Mouse (Mus musculus) myocyte (in vitro differentiated cells): ENCODE data around the gene Tspan11. TPM values are rescaled to one million over a fixed set of nuclear protein-coding genes. Genes with fewer than 3 reads are reported as not detected.

Experiments
- H3K27me3 ChIP-seq: one replicate; pipeline ENCODE4 v1.6.1; 2011; ENCODE audit not compliant: control insufficient read depth, insufficient read depth, insufficient read length
- H3K36me3 ChIP-seq: one replicate; pipeline ENCODE4 v1.6.1; 2011; ENCODE audit not compliant: control insufficient read depth, insufficient read depth
- H3K4me2 ChIP-seq: one replicate; pipeline ENCODE4 v1.6.1; 2011; ENCODE audit warnings: low read depth, control low read depth
- H3K4me3 ChIP-seq: one replicate; pipeline ENCODE4 v1.5.1; 2011; ENCODE audit warnings: mild to moderate bottlenecking, control low read depth, moderate library complexity
- H3K79me2 ChIP-seq: one replicate; pipeline ENCODE4 v1.6.1; 2011; ENCODE audit not compliant: control insufficient read depth, insufficient read depth
- H3ac ChIP-seq: one replicate; pipeline ENCODE4 v1.6.1; 2011; ENCODE audit not compliant: control insufficient read depth, insufficient read length
- CEBPB ChIP-seq: IDR thresholded peaks from 2 replicates; pipeline ENCODE4 v1.6.1; 2011; ENCODE audit warnings: mild to moderate bottlenecking, moderate library complexity; ENCODE audit not compliant: poor library complexity, insufficient read depth, severe bottlenecking
- E2F4 ChIP-seq: IDR thresholded peaks from one replicate; pipeline ENCODE4 v1.6.1; 2011; ENCODE audit warnings: mild to moderate bottlenecking, control low read depth, moderate library complexity; ENCODE audit not compliant: insufficient read depth
- MAX ChIP-seq: IDR thresholded peaks from one replicate; pipeline ENCODE4 v1.6.1; 2011; ENCODE audit warnings: low read depth, mild to moderate bottlenecking, control low read depth
- MYOD1 ChIP-seq, 3 experiments: IDR thresholded peaks; one replicate each; pipeline ENCODE4 v1.6.1; 2011; ENCODE audit warnings: control low read depth in 2 of 3, low read depth in 2 of 3, mild to moderate bottlenecking in 2 of 3, moderate library complexity in 1 of 3; ENCODE audit not compliant: insufficient read length in 2 of 3, control insufficient read depth in 1 of 3
- MYOG ChIP-seq, 3 experiments: IDR thresholded peaks; one replicate each; pipeline ENCODE4 v1.6.1; 2011; ENCODE audit warnings: control low read depth in 2 of 3, low read depth in 2 of 3, mild to moderate bottlenecking in 2 of 3; ENCODE audit not compliant: insufficient read length in 2 of 3, control insufficient read depth in 1 of 3, insufficient read depth in 1 of 3
- POLR2A ChIP-seq: IDR thresholded peaks from one replicate; pipeline ENCODE4 v1.6.1; 2011; ENCODE audit warnings: low read depth, mild to moderate bottlenecking, control low read depth, moderate library complexity; ENCODE audit not compliant: insufficient read length
- POLR2AphosphoS2 ChIP-seq: IDR thresholded peaks from one replicate; pipeline ENCODE4 v1.6.1; 2011; ENCODE audit warnings: low read depth, control low read depth; ENCODE audit not compliant: insufficient read length
- REST ChIP-seq: IDR thresholded peaks from one replicate; pipeline ENCODE4 v1.6.1; 2011; ENCODE audit warnings: mild to moderate bottlenecking, control low read depth, moderate library complexity; ENCODE audit not compliant: insufficient read depth, insufficient read length
- SRF ChIP-seq: IDR thresholded peaks from one replicate; pipeline ENCODE4 v1.6.1; 2011; ENCODE audit warnings: low read depth; ENCODE audit not compliant: control insufficient read depth, insufficient read length
- TCF12 ChIP-seq: IDR thresholded peaks from one replicate; pipeline ENCODE4 v1.6.1; 2011; ENCODE audit warnings: mild to moderate bottlenecking, control low read depth; ENCODE audit not compliant: poor library complexity, insufficient read depth, severe bottlenecking
- TCF3 ChIP-seq: IDR thresholded peaks from one replicate; pipeline ENCODE4 v1.6.1; 2011; ENCODE audit warnings: low read depth, control low read depth; ENCODE audit not compliant: insufficient read length
- USF1 ChIP-seq: IDR thresholded peaks from one replicate; pipeline ENCODE4 v1.6.1; 2011; ENCODE audit warnings: low read depth, mild to moderate bottlenecking, control low read depth, moderate library complexity
- polyA plus RNA-seq: library from polyadenylated mRNA; unstranded; fragments of >200 nt; fragmentation: generic; extraction: Trizol; gene quantifications from one replicate; pipeline ENCODE4 v1.2.1, GENCODE M21; 2012; ENCODE audit warnings: missing spikeins

Tspan11 gene
- polyA plus RNA-seq, 1 experiment: 1.6 TPM

GRCm38 (mm10) chr6:127928682-127929081 lies 41.3 kb downstream of the Tspan11 start:
- Histone ChIP-seq H3K27me3 (peaks cover 16% of the 10 kb centered on the region), H3K79me2 (no peaks in the 10 kb centered on the region), H3K36me3 (no peaks in the 10 kb centered on the region), H3ac (no peak overlapping the region), H3K4me2 (no peak overlapping the region), H3K4me3 (no peak overlapping the region)
- TF ChIP-seq CEBPB: no peak
- no peak for TF ChIP-seq E2F4
- no peak for TF ChIP-seq TCF3
- no peak for TF ChIP-seq USF1
- no peak for TF ChIP-seq REST
- TF ChIP-seq TCF12: no peak
- no peak for TF ChIP-seq MYOG (IDR thresholded peaks at IDR 0.05; ENCODE audit: control insufficient read depth in 1 of 3, insufficient read depth in 1 of 3, insufficient read length in 2 of 3, low read depth in 2 of 3)
- TF ChIP-seq SRF: no peak
- no peak for TF ChIP-seq MAX
- no peak for TF ChIP-seq POLR2A
- TF ChIP-seq POLR2AphosphoS2: no peak
- no peak for TF ChIP-seq MYOD1 (IDR thresholded peaks at IDR 0.05; ENCODE audit: control insufficient read depth in 1 of 3, insufficient read length in 2 of 3, low read depth in 2 of 3)

DNA sequence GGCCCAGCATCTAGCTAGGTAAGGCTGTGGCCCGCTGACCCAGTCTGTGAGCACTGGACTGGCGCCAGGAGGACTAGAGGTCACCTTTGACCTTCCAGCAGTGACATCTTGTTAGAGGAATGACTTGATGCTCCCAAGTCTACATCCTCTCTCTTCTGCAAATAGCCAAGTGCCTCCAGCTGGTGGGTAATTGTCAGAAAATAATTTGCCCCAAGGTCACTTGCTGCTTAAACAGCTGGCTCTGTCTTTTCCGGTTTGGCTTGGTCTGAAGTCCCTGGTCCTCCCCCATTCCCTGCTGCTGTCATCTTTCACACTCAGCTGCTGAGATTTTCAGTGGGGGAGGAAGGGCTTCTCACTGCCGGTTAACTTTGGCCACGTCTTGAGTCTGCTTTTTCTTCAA lies 45.3 kb downstream of the Tspan11 start:
- Histone ChIP-seq H3K4me3 (no peak overlapping the region), H3ac (no peak overlapping the region), H3K4me2 (no peak overlapping the region), H3K36me3 (no peaks in the 10 kb centered on the region), H3K79me2 (no peaks in the 10 kb centered on the region), H3K27me3 (peaks cover 6% of the 10 kb centered on the region)
- no peak for TF ChIP-seq SRF
- no peak for TF ChIP-seq POLR2A
- peak in 1 of 3 experiments; percentile 55 for TF ChIP-seq MYOG (IDR thresholded peaks at IDR 0.05; ENCODE audit: control insufficient read depth in 1 of 3, insufficient read depth in 1 of 3, insufficient read length in 2 of 3, low read depth in 2 of 3)
- TF ChIP-seq MYOD1 (IDR thresholded peaks at IDR 0.05; ENCODE audit: control insufficient read depth in 1 of 3, insufficient read length in 2 of 3, low read depth in 2 of 3): peak in 2 of 3 experiments; percentile 24 to 62

- Histone ChIP-seq H3K4me2 (no peak overlapping the region), H3K36me3 (no peaks in the 10 kb centered on the region), H3K79me2 (no peaks in the 10 kb centered on the region), H3ac (no peak overlapping the region), H3K27me3 (peaks cover 11% of the 10 kb centered on the region), H3K4me3 (no peak overlapping the region)
- no peak for TF ChIP-seq TCF3
- no peak for TF ChIP-seq MYOD1 (IDR thresholded peaks at IDR 0.05; ENCODE audit: control insufficient read depth in 1 of 3, insufficient read length in 2 of 3, low read depth in 2 of 3)
- TF ChIP-seq REST: no peak
These were observed 46.5 kb downstream of the Tspan11 start for GRCm38 (mm10) chr6:127933841-127934240.

GRCm38 (mm10) chr6:127935105-127935504 lies 47.7 kb downstream of the Tspan11 start:
- no peak overlapping the region for H3K4me2 ChIP-seq
- H3K4me3 ChIP-seq: no peak overlapping the region
- H3ac ChIP-seq: no peak overlapping the region
- peaks cover 14% of the 10 kb centered on the region for H3K27me3 ChIP-seq
- TF ChIP-seq CEBPB (no peak), POLR2AphosphoS2 (no peak), REST (no peak), E2F4 (no peak), MYOD1 (IDR thresholded peaks at IDR 0.05; ENCODE audit: control insufficient read depth in 1 of 3, insufficient read length in 2 of 3, low read depth in 2 of 3) (no peak), MYOG (IDR thresholded peaks at IDR 0.05; ENCODE audit: control insufficient read depth in 1 of 3, insufficient read depth in 1 of 3, insufficient read length in 2 of 3, low read depth in 2 of 3) (no peak), TCF12 (no peak), TCF3 (no peak), MAX (no peak)
- H3K79me2 ChIP-seq: no peaks in the 10 kb centered on the region
- no peaks in the 10 kb centered on the region for H3K36me3 ChIP-seq

GRCm38 (mm10) chr6:127942421-127942820 lies 55.0 kb downstream of the Tspan11 start:
- TF ChIP-seq MAX (no peak), REST (no peak), POLR2A (no peak), MYOG (IDR thresholded peaks at IDR 0.05; ENCODE audit: control insufficient read depth in 1 of 3, insufficient read depth in 1 of 3, insufficient read length in 2 of 3, low read depth in 2 of 3) (no peak), POLR2AphosphoS2 (no peak), TCF12 (no peak), SRF (no peak), MYOD1 (IDR thresholded peaks at IDR 0.05; ENCODE audit: control insufficient read depth in 1 of 3, insufficient read length in 2 of 3, low read depth in 2 of 3) (no peak), TCF3 (no peak), USF1 (no peak), E2F4 (no peak), CEBPB (no peak)
- Histone ChIP-seq H3K27me3 (peaks cover 24% of the 10 kb centered on the region), H3ac (no peak overlapping the region), H3K4me3 (no peak overlapping the region), H3K79me2 (no peaks in the 10 kb centered on the region), H3K4me2 (no peak overlapping the region), H3K36me3 (no peaks in the 10 kb centered on the region)
